Mouse (Mus musculus) heart, adult 2 months (tissue): Measurements from ENCODE around the gene Hoxb8.

Experiments
- CTCF ChIP-seq: fragments of 200-600 bp; IDR thresholded peaks from 2 replicates; pipeline ENCODE4 v1.8.1; 2022; ENCODE audit warnings: antibody characterized with exemption, mild to moderate bottlenecking, moderate library complexity
- EP300 ChIP-seq: fragments of 200-500 bp; IDR thresholded peaks from 2 replicates; pipeline ENCODE4 v1.6.1; 2011; ENCODE audit warnings: low read depth, low read length, control low read depth; ENCODE audit not compliant: insufficient read depth
- POLR2A ChIP-seq: fragments of 200-500 bp; IDR thresholded peaks from 2 replicates; pipeline ENCODE4 v1.6.1; 2011; ENCODE audit warnings: mild to moderate bottlenecking, low read depth, low read length, control low read depth; ENCODE audit not compliant: insufficient read depth

- no peak for TF ChIP-seq EP300
- TF ChIP-seq CTCF: no peak
- TF ChIP-seq POLR2A: no peak
Observed at GRCm38 (mm10) chr11:96257141-96257540, 24.6 kb upstream of the Hoxb8 start.
